Mouse (Mus musculus) embryo, embryonic 11.5 days (tissue): ENCODE measurements around the gene Wdr91.

Source experiments
- DNase-seq: peaks from one replicate; pipeline ENCODE4 v3.0.0-alpha.2; 2012; ENCODE audit warnings: low read depth, low spot score

The Wdr91 gene

GRCm38 (mm10) chr6:34910371-34911219, at the start of gene Wdr91:
Gene Wdr91 (minus strand): TSS chr6:34910876.
- peak; percentile 90 for DNase-seq

GRCm38 (mm10) chr6:34959131-34959530, 48.5 kb upstream of the Wdr91 start:
- no peak for DNase-seq

GRCm38 (mm10) chr6:34955862-34956241, 45.2 kb upstream of the Wdr91 start:
- no peak for DNase-seq

GRCm38 (mm10) chr6:34954926-34955861, 44.5 kb upstream of the Wdr91 start:
- peak; percentile 17 for DNase-seq

GRCm38 (mm10) chr6:34951956-34952667, 41.4 kb upstream of the Wdr91 start:
- no peak for DNase-seq

GRCm38 (mm10) chr6:34951518-34951917, 40.8 kb upstream of the Wdr91 start:
- DNase-seq = no peak

GRCm38 (mm10) chr6:34948461-34948860, 37.8 kb upstream of the Wdr91 start:
- DNase-seq = no peak

- DNase-seq = no peak
Observed at GRCm38 (mm10) chr6:34946486-34947079, 35.9 kb upstream of the Wdr91 start.

GRCm38 (mm10) chr6:34943499-34943898, 32.8 kb upstream of the Wdr91 start:
- no peak for DNase-seq

GRCm38 (mm10) chr6:34942446-34942845, 31.8 kb upstream of the Wdr91 start:
- DNase-seq = no peak

GRCm38 (mm10) chr6:34941496-34941895, 30.8 kb upstream of the Wdr91 start:
- no peak for DNase-seq

GRCm38 (mm10) chr6:34939451-34939850, 28.8 kb upstream of the Wdr91 start:
- no peak for DNase-seq

GRCm38 (mm10) chr6:34938929-34939325, 28.3 kb upstream of the Wdr91 start:
- no peak for DNase-seq

- no peak for DNase-seq
Observed at GRCm38 (mm10) chr6:34938280-34938928, 27.7 kb upstream of the Wdr91 start.

GRCm38 (mm10) chr6:34936743-34937142, 26.1 kb upstream of the Wdr91 start:
- DNase-seq = no peak

GRCm38 (mm10) chr6:34932633-34933032, 22.0 kb upstream of the Wdr91 start:
- no peak for DNase-seq

- DNase-seq = no peak
Observed at GRCm38 (mm10) chr6:34927594-34927993, 16.9 kb upstream of the Wdr91 start.

GRCm38 (mm10) chr6:34927156-34927555, 16.5 kb upstream of the Wdr91 start:
- peak; percentile 49 for DNase-seq

- DNase-seq = peak; percentile 20
Observed at GRCm38 (mm10) chr6:34921941-34922340, 11.3 kb upstream of the Wdr91 start.

- no peak for DNase-seq
Observed at GRCm38 (mm10) chr6:34920631-34921030, 10.0 kb upstream of the Wdr91 start.

- DNase-seq = no peak
Observed at GRCm38 (mm10) chr6:34919956-34920355, 9.3 kb upstream of the Wdr91 start, which contains the start of gene Stra8. Gene Stra8 (plus strand): TSS chr6:34920163.
